Mouse (Mus musculus) left cerebral cortex, postnatal 36 days (tissue): ENCODE measurements around the gene Hnf1b. TPM values are rescaled to one million over a fixed set of nuclear protein-coding genes. Genes with fewer than 3 reads are reported as not detected.

ENCODE experiments used
- DNase-seq, 2 experiments: peaks; one replicate each; pipeline ENCODE4 v3.0.0; 2021 to 2022; ENCODE audit warnings: low spot score in 2 of 2, mixed read lengths in 1 of 2
- intact Hi-C: fragments of 180-260 bp; cut with DNase I; formaldehyde crosslinking; loops from one replicate; pipeline ENCODE4 v1.15.1; 2025
- total RNA-seq, 2 experiments: library from RNA; stranded (reverse); gene quantifications; 2 replicates each; pipeline ENCODE4 v1.2.3; 2021

Gene Hnf1b
- total RNA-seq, 2 experiments from 2014 or later: 0.23 to 0.47 TPM

GRCm38 (mm10) chr11:83883074-83883473 is 33.2 kb downstream of the Hnf1b start:
- DNase-seq: no peak
- intact Hi-C loops: no loop called here

DNA sequence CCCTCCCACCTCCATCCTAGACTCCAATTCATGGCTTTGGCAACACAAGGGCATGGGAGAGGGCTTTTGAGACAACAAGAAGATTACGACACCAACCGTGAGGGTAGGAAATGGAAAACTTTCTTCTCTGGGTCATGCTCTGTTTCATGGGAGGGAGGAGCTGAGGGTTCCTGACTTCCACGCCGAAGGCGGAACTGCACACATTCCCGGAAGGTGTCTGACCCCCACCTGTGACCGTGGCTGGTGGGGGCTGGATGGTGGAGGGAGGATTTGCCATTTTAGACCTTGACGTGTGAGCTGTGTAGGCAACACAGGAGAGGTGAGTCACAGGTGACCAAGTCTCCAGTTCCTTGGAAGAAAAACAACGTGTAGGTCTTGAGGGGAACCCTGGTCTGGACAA is 33.9 kb downstream of the Hnf1b start:
- intact Hi-C loops: no loop called here
- DNase-seq: no peak

GRCm38 (mm10) chr11:83885175-83885574 is 35.3 kb downstream of the Hnf1b start:
- DNase-seq: no peak
- intact Hi-C loops: no loop called here

DNA sequence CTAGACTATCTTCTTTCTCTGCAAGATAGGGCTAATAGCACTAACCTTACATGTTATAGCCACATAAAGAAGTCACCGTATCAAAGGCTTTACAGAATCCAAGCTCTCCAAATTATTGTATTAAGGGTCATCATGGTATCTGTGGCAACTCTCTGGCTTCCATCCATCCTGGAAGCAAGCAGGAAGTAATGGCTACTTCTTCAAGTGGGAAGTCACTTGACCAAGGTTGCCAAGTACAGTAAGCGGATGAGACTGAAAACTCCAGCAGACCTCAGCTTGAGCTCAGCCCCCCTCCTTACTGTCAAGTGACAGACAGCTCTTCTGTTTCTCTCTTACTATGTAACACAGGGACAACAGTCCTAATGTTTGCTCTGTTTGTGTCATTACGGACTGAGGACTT is 36.9 kb downstream of the Hnf1b start:
- DNase-seq: no peak
- intact Hi-C loops: no loop called here

GRCm38 (mm10) chr11:83891366-83891765 is 41.5 kb downstream of the Hnf1b start:
- intact Hi-C loops: no loop called here
- DNase-seq: no peak

DNA sequence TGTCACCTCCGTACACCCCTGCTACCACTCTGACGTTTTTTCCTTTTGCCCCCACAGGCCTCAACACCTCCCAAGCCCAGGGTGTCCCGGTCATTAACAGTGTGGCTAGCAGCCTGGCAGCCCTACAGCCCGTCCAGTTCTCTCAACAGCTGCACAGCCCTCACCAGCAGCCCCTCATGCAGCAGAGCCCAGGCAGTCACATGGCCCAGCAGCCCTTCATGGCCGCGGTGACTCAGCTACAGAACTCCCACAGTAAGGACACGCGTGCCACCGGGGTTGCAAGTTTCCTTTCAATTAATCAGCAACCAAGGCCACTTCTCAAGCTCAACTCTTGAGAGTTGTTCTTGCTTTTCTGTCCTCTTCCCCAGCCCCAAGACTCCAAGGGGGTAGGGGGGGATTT is 43.5 kb downstream of the Hnf1b start:
- intact Hi-C loops: no loop called here
- DNase-seq: no peak

DNA sequence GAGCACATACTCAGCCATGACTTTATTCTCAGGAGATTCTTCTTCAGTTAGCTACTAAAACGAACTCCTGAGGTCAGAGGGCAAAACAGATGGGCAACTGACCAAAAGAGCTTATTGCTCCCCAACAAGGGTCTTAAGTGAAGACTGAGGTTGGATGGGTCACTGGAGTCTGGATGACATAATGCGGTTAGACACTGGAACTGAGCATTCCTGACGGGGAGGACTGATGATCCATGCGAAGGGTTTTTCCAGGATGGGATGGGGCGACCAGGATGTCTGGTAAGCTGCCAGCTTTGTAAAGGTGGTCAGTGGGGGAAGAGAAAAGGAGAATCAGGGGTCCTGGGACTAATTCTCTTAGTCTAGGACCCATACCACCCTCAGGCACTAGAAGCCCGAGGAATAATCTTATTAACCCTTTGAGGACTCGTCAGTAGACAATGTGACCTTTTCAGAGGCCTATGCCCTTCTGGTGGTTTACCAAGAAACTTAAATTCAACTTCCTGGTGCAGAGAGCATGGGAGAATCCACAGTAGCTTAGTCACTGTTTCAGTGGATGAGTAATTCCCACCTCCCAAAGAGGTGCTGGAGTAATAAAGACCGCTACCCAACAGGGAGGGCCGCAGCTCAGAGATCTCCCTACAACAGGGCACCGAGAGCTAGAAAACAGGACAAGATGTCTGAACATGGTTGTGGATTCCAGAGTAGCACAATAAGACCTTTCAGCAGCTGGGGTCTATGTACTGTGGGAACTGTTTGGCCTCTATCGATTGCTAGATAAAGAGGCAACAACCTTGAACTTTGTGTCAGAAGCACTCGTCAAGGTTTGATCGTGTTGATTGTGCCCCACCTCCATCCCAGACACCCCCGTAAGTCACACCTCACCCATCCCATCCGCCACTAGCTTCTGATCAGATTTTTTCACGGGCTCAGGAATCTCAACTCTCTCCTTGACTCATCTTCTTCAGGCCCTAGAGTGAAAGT is 46.9 kb downstream of the Hnf1b start:
- intact Hi-C loops: no loop called here

DNA sequence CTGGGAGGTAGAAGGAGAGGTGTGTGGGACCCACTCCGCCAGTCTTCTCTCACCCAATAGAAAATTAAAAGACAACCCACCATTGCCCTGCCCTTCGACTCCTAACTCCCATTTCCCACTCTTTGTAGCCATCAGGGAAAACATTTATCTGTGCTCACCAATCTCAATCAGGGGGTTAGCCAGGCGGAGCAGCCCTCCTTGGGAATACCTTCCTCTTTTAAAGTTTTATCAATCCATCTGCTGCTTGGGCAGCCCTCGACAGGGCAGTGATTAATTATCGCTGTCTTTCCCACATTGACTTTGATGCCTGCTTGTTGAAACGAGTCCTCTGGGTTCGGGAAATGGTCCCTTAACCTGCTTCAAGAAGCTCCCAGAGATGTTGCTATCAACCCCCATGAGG is 47.7 kb downstream of the Hnf1b start:
- intact Hi-C loops: no loop called here
- DNase-seq: no peak

More for the DNA sequence above, 46.9 kb downstream of the Hnf1b start:
- DNase-seq: no peak

GRCm38 (mm10) chr11:83902812-83903211 is 52.9 kb downstream of the Hnf1b start:
- intact Hi-C loops: no loop called here

GRCm38 (mm10) chr11:83905756-83906155 is 55.9 kb downstream of the Hnf1b start:
- DNase-seq: no peak
- intact Hi-C loops: no loop called here

More at GRCm38 (mm10) chr11:83902812-83903211, 52.9 kb downstream of the Hnf1b start:
- DNase-seq: no peak

DNA sequence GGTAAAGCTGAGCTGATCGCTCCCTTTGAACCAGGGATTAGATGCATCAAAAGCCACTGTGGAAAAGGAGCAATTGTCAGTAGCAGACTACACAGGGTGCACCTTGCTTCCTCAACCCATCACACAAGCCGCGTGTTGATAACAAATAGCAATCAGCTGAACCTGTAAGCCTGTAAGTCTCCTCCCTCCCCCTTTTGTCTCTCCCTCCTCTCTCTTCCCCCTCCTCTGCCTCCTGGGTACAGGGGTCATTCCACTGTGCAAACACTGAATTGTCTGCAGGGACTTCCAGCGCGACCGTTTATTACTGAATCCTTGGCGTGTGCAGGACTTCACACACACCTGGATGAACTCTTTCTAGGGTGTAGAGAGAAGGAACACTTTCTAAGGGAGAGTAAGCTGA is 58.5 kb downstream of the Hnf1b start:
- DNase-seq: no peak
- intact Hi-C loops: no loop called here

GRCm38 (mm10) chr11:83913824-83914311 is 64.0 kb downstream of the Hnf1b start:
- intact Hi-C loops: no loop called here
- DNase-seq: no peak

GRCm38 (mm10) chr11:83914501-83914900 is 64.6 kb downstream of the Hnf1b start:
- DNase-seq: no peak
- intact Hi-C loops: no loop called here

GRCm38 (mm10) chr11:83922600-83922999 is 72.7 kb downstream of the Hnf1b start:
- DNase-seq: no peak
- intact Hi-C loops: no loop called here

- intact Hi-C loops: no loop called here
- DNase-seq: no peak
These were observed 77.2 kb downstream of the Hnf1b start for GRCm38 (mm10) chr11:83927097-83927496.

- DNase-seq: no peak
- intact Hi-C loops: no loop called here
These were observed 82.7 kb downstream of the Hnf1b start for GRCm38 (mm10) chr11:83932506-83933106.

GRCm38 (mm10) chr11:83933376-83933775 is 83.5 kb downstream of the Hnf1b start:
- no peak for DNase-seq
- intact Hi-C loops: no loop called here

DNA sequence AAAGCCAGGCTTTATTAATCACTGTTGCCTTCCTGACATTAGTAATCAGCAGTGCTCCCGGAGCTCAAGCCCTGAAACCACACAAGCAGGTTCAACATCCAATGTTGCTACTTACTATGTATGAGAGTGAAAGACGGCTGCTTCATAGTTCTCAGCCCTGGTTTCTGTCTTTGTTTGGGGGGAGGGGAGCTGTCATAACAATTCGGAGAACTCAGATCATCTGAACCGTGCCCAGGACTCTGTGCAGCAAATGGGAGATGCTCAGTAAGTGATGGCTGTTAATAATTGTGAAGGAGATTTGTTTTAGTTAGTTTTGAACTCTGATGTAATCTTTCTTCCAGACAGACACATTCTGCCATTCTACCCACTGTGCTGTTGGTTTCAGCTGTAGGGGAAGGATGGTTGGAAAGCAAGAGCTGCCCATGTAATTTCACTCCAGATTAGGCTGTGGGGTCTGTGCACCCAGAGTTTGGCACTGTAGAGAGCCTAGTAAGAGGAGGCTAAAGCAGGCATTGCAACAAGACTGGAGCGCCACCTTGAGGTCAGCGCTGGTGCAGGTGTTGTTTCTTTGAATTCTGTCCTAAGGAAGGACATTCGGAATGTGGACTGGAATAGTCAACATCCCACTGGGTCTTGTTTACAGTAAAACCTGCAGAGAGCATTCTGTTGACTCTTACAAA is 86.3 kb downstream of the Hnf1b start:
- intact Hi-C loops: loop anchor here (1.0 to 2.0 kb wide), 2 partner anchors 121 to 151 kb away; no protein-coding TSS in a partner anchor
- peak; percentile 63 to 65 for DNase-seq

- intact Hi-C loops: no loop called here
These were observed 88.7 kb downstream of the Hnf1b start for GRCm38 (mm10) chr11:83938556-83938955.

More at GRCm38 (mm10) chr11:83938556-83938955, 88.7 kb downstream of the Hnf1b start:
- no peak for DNase-seq
